Mouse (Mus musculus) intestine, postnatal 0 days (tissue): ENCODE measurements around the gene 6430548M08Rik. TPM values are rescaled to one million over a fixed set of nuclear protein-coding genes. Genes with fewer than 3 reads are reported as not detected.

Experiments used
- ATAC-seq: fragments of 200-750 bp; cut with Nextera tagmentation; 2 replicates; pipeline ENCODE4 v1.8.0; 2017; ENCODE audit warnings: mild to moderate bottlenecking, moderate TSS enrichment, moderate library complexity
- H3K27ac ChIP-seq: fragments of 300-500 bp; sonication (generic); 2 replicates; pipeline ENCODE4 v1.5.1; 2014; ENCODE audit warnings: mild to moderate bottlenecking, low read depth, low read length, moderate library complexity
- H3K27me3 ChIP-seq: fragments of 300-500 bp; sonication (generic); replicated peaks from 2 replicates; pipeline ENCODE4 v1.6.1; 2014; ENCODE audit warnings: low read length, mixed read lengths; ENCODE audit not compliant: control insufficient read depth, insufficient read depth
- H3K36me3 ChIP-seq: fragments of 300-500 bp; sonication (generic); 2 replicates; pipeline ENCODE4 v1.6.1; 2014; ENCODE audit warnings: mild to moderate bottlenecking, moderate library complexity; ENCODE audit not compliant: control insufficient read depth, insufficient read depth
- H3K4me1 ChIP-seq: fragments of 300-500 bp; sonication (generic); replicated peaks from 2 replicates; pipeline ENCODE4 v1.6.1; 2014; ENCODE audit warnings: antibody characterized with exemption, low read length, mixed read lengths; ENCODE audit not compliant: control insufficient read depth, insufficient read depth
- H3K4me2 ChIP-seq: fragments of 300-500 bp; sonication (generic); replicated peaks from 2 replicates; pipeline ENCODE4 v1.6.1; 2014; ENCODE audit warnings: low read depth, mild to moderate bottlenecking, moderate library complexity
- H3K4me3 ChIP-seq: fragments of 300-500 bp; sonication (generic); 2 replicates; pipeline ENCODE4 v1.5.1; 2014; ENCODE audit warnings: low read depth, low read length
- H3K9ac ChIP-seq: fragments of 300-500 bp; sonication (generic); 2 replicates; pipeline ENCODE4 v1.6.1; 2014; ENCODE audit warnings: mild to moderate bottlenecking, low read depth, low read length
- H3K9me3 ChIP-seq: fragments of 300-500 bp; sonication (generic); 2 replicates; pipeline ENCODE4 v1.6.1; 2016; ENCODE audit warnings: mixed run types; ENCODE audit not compliant: control insufficient read depth
- CTCF ChIP-seq: sonication (generic); IDR thresholded peaks from 2 replicates; pipeline ENCODE4 v1.5.1; 2016; ENCODE audit warnings: low read depth, mild to moderate bottlenecking, control low read depth, antibody characterized with exemption, moderate library complexity
- WGBS: fragments of 180-500 bp; shearing (Covaris S2); extraction: QIAGEN DNeasy Blood & Tissue Kit; methylation state at CpG from one replicate; pipeline ENCODE4 v1.1.7; 2014; 5-methylcytosine and 5-hydroxymethylcytosine counted together
- polyA plus RNA-seq: library from polyadenylated mRNA; unstranded; fragments of >200 nt; fragmentation: Nextera tagmentation; extraction: Ambion mirVana; gene quantifications from 2 replicates; pipeline ENCODE4 v1.2.1, GENCODE M21; 2015

Gene 6430548M08Rik
- polyA plus RNA-seq, 1 experiment from 2014 or later: 7.1 TPM

DNA sequence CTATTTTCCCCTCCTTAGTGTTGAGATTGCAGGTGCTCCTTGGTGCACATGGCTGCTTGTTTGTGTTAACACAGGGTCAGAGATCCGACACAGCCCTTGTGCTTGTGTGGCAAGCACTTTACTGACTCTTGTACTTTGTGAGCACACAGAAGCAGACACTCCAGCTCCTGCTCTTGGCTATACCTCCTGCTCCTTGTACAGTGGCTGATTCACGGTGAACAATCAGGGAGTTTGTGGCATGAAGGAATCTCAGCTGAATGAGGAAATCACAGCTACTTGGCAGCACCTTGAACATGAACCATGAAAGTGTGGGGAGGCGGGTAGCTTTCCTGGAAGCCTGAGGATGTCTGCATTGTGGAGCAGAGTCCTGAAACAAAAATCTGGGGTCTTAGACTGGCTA, 26.8 kb downstream of the 6430548M08Rik start:
- no peak for ATAC-seq
- no peak overlapping the region for H3K9ac ChIP-seq

DNA sequence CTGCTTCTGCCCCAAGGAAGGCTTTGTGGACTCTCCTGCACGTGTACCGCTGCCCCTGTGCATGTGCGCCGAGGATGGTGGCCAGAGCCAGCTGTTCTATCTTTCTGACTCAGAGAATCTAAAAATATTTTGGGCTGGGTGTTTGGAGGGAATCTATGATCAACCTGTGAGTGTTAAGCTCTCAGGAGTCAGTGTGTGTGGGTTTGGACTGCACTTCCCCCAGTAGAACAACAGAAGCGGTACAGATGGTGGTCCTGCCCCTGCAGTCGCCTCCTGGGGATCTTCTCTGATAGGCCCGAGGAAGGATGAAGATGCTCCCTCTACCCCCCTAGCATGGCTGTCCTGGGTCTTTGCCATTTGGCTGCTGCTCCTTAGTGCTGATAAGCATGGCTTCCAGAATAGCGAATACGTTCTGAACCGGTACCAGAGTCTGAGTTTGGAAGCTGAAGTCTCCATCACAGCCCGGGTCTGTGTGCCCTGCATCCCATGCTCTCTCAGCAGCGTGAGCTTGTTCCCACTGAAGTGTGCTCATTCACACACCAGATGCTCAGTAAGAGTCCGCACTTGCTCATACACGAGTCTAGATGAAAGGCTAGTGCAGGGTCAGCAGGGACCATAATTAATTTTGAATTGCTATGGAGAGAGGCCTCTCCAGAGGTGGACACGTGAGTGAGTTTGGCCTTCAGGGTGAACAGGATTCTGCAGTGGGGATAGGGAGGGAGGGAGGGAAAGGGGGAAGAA, 30.1 kb downstream of the 6430548M08Rik start:
- no peak overlapping the region for H3K4me2 ChIP-seq
- 0 out of 2 replicates have a peak, but pooled peaks cover 5% of the 10 kb centered on the region for H3K36me3 ChIP-seq
- H3K9me3 ChIP-seq: no peaks in the 10 kb centered on the region
- H3K4me3 ChIP-seq: no peak overlapping the region
- H3K4me1 ChIP-seq: peaks cover 7% of the 10 kb centered on the region; the same call in 1 of the 2 replicates
- H3K27me3 ChIP-seq: no peaks in the 10 kb centered on the region
- TF ChIP-seq CTCF: no peak
- H3K9ac ChIP-seq: no peak overlapping the region
- H3K27ac ChIP-seq: no peak overlapping the region
- 74% methylated on average over 15 of the region's 15 CpGs for WGBS
- ATAC-seq: no peak

More for the DNA sequence above, 26.8 kb downstream of the 6430548M08Rik start:
- 45% methylated on average over 3 of the region's 3 CpGs for WGBS
- Histone ChIP-seq H3K4me2 (no peak overlapping the region), H3K9me3 (no peaks in the 10 kb centered on the region), H3K4me3 (no peak overlapping the region), H3K4me1 (peaks cover 13% of the 10 kb centered on the region; the same call in 1 of the 2 replicates), H3K36me3 (no peaks in the 10 kb centered on the region), H3K27me3 (no peaks in the 10 kb centered on the region), H3K27ac (peak overlapping the region; percentile 15; the same call in 1 of the 2 replicates)
- no peak for TF ChIP-seq CTCF

DNA sequence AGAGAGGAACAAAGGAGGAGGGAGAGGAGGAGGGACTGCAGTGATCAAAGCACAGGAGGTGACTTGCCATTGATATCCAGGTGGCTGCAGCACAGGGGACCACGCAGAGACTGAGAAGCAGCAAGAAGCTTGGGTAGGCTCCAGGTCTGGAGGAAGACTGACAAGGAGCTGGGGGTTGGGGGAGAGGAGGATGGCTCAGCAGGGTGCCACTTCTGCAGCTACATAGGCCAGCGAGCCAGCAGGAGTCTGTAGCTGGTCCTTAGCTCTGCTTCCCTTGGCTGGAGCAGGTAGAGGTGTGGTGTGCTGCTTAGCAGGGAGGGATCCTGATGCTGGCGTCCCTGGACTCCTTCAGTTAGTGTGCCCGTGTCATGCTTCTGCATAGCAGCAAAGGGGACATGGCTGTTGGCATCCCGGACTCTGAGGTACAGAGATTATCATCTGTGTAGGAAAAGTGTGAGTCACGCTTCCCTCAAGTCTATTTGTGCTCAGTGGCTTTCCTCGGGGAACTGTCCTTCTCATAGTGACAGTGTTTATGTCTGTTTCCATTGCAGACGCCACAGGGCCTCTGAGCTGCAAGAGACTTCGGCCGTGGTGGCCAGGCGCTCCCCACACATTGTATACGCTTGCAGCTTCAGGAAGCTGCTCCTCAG, 30.8 kb downstream of the 6430548M08Rik start:
- no peak for TF ChIP-seq CTCF
- ATAC-seq: no peak
- Histone ChIP-seq H3K4me3 (no peak overlapping the region), H3K9ac (no peak overlapping the region), H3K27ac (no peak overlapping the region), H3K9me3 (no peaks in the 10 kb centered on the region), H3K4me2 (no peak overlapping the region), H3K27me3 (no peaks in the 10 kb centered on the region), H3K36me3 (0 out of 2 replicates have a peak, but pooled peaks cover 5% of the 10 kb centered on the region), H3K4me1 (peaks cover under 1% of the 10 kb centered on the region; the same call in 1 of the 2 replicates)
- 55% methylated on average over 12 of the region's 12 CpGs for WGBS

DNA sequence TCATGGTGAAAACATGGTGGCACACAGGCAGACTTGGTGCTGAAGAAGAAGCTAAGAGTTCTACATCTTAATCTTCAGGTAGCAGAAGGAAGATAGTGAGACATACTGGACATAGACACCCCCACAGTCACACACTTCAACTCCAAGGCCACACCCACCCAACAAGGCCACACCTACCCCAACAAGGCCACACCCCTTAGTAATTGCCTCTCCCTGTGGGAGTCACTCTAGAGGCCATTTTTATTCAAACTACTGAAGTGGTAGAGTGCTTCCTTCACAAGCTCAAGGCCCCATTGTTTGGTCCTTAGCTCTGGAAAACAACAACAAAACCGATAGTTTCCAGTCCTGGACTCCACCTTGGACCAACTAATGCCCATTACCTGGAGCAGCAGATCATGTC, 32.1 kb downstream of the 6430548M08Rik start:
- WGBS: 88% methylated on average over 1 of the region's 1 CpGs

DNA sequence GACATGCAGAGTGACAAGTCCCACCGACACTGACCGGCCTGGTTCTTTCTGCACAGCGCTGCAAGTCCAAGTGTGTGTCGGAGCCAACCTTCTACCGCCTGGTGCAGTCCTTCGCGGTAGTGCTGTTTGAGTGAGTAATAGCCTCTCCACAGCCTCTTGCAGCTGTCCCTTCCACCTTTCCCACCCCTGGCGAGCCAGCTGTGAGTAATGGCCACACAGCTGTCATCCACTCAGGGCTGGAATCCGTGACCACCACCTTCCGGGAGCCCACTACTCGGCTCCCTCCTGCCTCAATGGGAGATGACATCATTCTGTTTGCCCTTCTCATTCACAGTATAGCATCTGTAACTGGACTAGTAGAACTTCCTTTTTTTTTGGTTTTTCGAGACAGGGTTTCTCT, 36.1 kb downstream of the 6430548M08Rik start:
- no peaks in the 10 kb centered on the region for H3K27me3 ChIP-seq
- H3K4me1 ChIP-seq: no peaks in the 10 kb centered on the region
- TF ChIP-seq CTCF: no peak
- H3K9ac ChIP-seq: no peak overlapping the region
- no peak overlapping the region for H3K4me2 ChIP-seq
- 65% methylated on average over 12 of the region's 12 CpGs for WGBS
- no peak overlapping the region for H3K4me3 ChIP-seq
- no peak overlapping the region for H3K27ac ChIP-seq
- no peak for ATAC-seq
- H3K9me3 ChIP-seq: no peaks in the 10 kb centered on the region
- peaks cover 20% of the 10 kb centered on the region; the same call in 1 of the 2 replicates for H3K36me3 ChIP-seq

More for the DNA sequence above, 32.1 kb downstream of the 6430548M08Rik start:
- no peak for ATAC-seq
- no peak overlapping the region for H3K4me2 ChIP-seq
- H3K36me3 ChIP-seq: peaks cover 9% of the 10 kb centered on the region; the same call in 1 of the 2 replicates
- no peak for TF ChIP-seq CTCF
- no peak overlapping the region for H3K4me3 ChIP-seq
- H3K27me3 ChIP-seq: no peaks in the 10 kb centered on the region
- H3K9ac ChIP-seq: no peak overlapping the region
- no peaks in the 10 kb centered on the region for H3K9me3 ChIP-seq
- no peaks in the 10 kb centered on the region; the same call in 1 of the 2 replicates for H3K4me1 ChIP-seq
- H3K27ac ChIP-seq: no peak overlapping the region

DNA sequence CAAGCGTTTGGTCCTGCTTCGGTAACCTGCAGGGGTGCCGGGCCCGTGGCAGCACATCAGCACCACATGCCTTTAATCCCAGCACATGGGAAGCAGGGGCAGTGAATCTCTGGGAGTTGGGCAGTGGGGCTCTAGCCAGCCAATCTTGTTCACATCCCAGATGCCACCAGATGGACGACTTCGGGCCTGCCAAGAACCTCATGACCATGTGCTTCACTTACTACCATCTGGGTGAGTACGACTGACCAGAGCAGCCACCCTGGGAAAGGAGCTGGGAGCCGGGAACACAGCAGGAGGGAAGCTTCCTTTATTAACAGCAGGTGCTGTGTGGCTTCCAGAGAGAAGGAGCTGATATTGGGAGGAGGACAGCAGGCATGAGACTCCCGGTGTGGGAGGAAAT, 37.2 kb downstream of the 6430548M08Rik start:
- WGBS: 77% methylated on average over 9 of the region's 9 CpGs
- Histone ChIP-seq H3K9ac (no peak overlapping the region), H3K27me3 (no peaks in the 10 kb centered on the region), H3K4me1 (no peaks in the 10 kb centered on the region), H3K4me2 (no peak overlapping the region), H3K9me3 (no peaks in the 10 kb centered on the region), H3K27ac (no peak overlapping the region), H3K4me3 (no peak overlapping the region), H3K36me3 (peaks cover 20% of the 10 kb centered on the region; the same call in 1 of the 2 replicates)
- TF ChIP-seq CTCF: no peak
- ATAC-seq: no peak
